1 mouse cellular context compared by ENCODE assay signal in genomic region chr9:50752784-50753615, GRCm38 (mm10).
TF ChIP-seq lines count a peak whose summit lies in the region.

No protein-coding gene starts in this region.

TF ChIP-seq in myocyte, 11 proteins besides CTCF, POLR2A, EP300 and RAD21 (continued from another document):
- peak; percentile 60 to 82 (median 74) for TF ChIP-seq MYOD1 (IDR thresholded peaks at IDR 0.05; ENCODE audit: control insufficient read depth in 1 of 3, insufficient read length in 2 of 3, low read depth in 2 of 3)
- no peak for TF ChIP-seq MAX (IDR thresholded peaks at IDR 0.05; ENCODE audit: low read depth)
- TF ChIP-seq TCF12 (IDR thresholded peaks at IDR 0.05; ENCODE audit: insufficient read depth, poor library complexity, severe bottlenecking), result peak; percentile 49
- TF ChIP-seq SRF (IDR thresholded peaks at IDR 0.05; ENCODE audit: control insufficient read depth, insufficient read length, low read depth), result no peak
- no peak for TF ChIP-seq REST (IDR thresholded peaks at IDR 0.05; ENCODE audit: insufficient read depth, insufficient read length)
